Mouse (Mus musculus) forebrain, postnatal 0 days (tissue): ENCODE results near the gene Mmrn2. TPM values are rescaled to one million over a fixed set of nuclear protein-coding genes. Genes with fewer than 3 reads are reported as not detected.
A peak's percentile ranks its signal among the peaks of the same experiment; 100 is the strongest.

Experiments
- ATAC-seq: fragments of 200-750 bp; cut with Nextera tagmentation; 2 replicates; pipeline ENCODE4 v1.8.0; 2017; ENCODE audit warnings: mild to moderate bottlenecking, moderate library complexity
- DNase-seq: peaks from one replicate; pipeline ENCODE4 v3.0.0-alpha.2; 2015
- H3K27ac ChIP-seq: fragments of 300-500 bp; sonication (generic); 2 replicates; pipeline ENCODE4 v1.5.1; 2014; ENCODE audit warnings: low read depth, mild to moderate bottlenecking, antibody characterized with exemption, low read length, moderate library complexity, mixed read lengths
- H3K27me3 ChIP-seq: fragments of 300-500 bp; sonication (generic); 2 replicates; pipeline ENCODE4 v1.6.1; 2014; ENCODE audit warnings: mild to moderate bottlenecking, low read length, mixed read lengths; ENCODE audit not compliant: insufficient read depth
- H3K36me3 ChIP-seq: fragments of 300-500 bp; sonication (generic); 2 replicates; pipeline ENCODE4 v1.6.1; 2014; ENCODE audit warnings: mild to moderate bottlenecking, moderate library complexity; ENCODE audit not compliant: insufficient read depth
- H3K4me1 ChIP-seq: fragments of 300-500 bp; sonication (generic); 2 replicates; pipeline ENCODE4 v1.6.1; 2014; ENCODE audit warnings: antibody characterized with exemption; ENCODE audit not compliant: insufficient read depth
- H3K4me2 ChIP-seq: fragments of 300-500 bp; sonication (generic); 2 replicates; pipeline ENCODE4 v1.6.1; 2014; ENCODE audit warnings: low read depth, mild to moderate bottlenecking, moderate library complexity
- H3K4me3 ChIP-seq: fragments of 300-500 bp; sonication (generic); 2 replicates; pipeline ENCODE4 v1.5.1; 2014; ENCODE audit warnings: low read depth, low read length, mixed read lengths
- H3K9ac ChIP-seq: fragments of 300-500 bp; sonication (generic); 2 replicates; pipeline ENCODE4 v1.6.1; 2014; ENCODE audit warnings: mild to moderate bottlenecking
- H3K9me3 ChIP-seq: fragments of 300-500 bp; sonication (generic); 2 replicates; pipeline ENCODE4 v1.6.1; 2016; ENCODE audit warnings: low read length
- CTCF ChIP-seq: sonication (generic); IDR thresholded peaks from 2 replicates; pipeline ENCODE4 v1.5.1; 2016; ENCODE audit warnings: antibody characterized with exemption, control low read depth, low read depth
- WGBS: fragments of 180-500 bp; shearing (Covaris S2); extraction: QIAGEN DNeasy Blood & Tissue Kit; methylation state at CpG from one replicate; pipeline ENCODE4 v1.1.7; 2014; 5-methylcytosine and 5-hydroxymethylcytosine counted together
- polyA plus RNA-seq: library from polyadenylated mRNA; unstranded; fragments of >200 nt; fragmentation: Nextera tagmentation; extraction: Ambion mirVana; gene quantifications from 2 replicates; pipeline ENCODE4 v1.2.1, GENCODE M21; 2015
- total RNA-seq: library from RNA; depleted of rRNA; stranded (reverse); fragments of >200 nt; gene quantifications from 2 replicates; pipeline ENCODE4 v1.2.3, GENCODE M21; 2014

Mmrn2 gene
- total and polyA plus RNA-seq, 2 experiments from 2014 or later, result 2.7 to 4.7 TPM

GRCm38 (mm10) chr14:34341993-34342392, 33.3 kb upstream of the Mmrn2 start:
- H3K9ac ChIP-seq, result no peak overlapping the region
- no peak for ATAC-seq
- WGBS, result 86% methylated on average over 4 of the region's 4 CpGs
- H3K4me1 ChIP-seq, result no peaks in the 10 kb centered on the region
- no peak overlapping the region for H3K27ac ChIP-seq
- peaks cover 46% of the 10 kb centered on the region for H3K36me3 ChIP-seq
- no peak overlapping the region for H3K4me3 ChIP-seq
- no peak for DNase-seq
- no peaks in the 10 kb centered on the region for H3K9me3 ChIP-seq
- no peak overlapping the region for H3K4me2 ChIP-seq
- no peaks in the 10 kb centered on the region for H3K27me3 ChIP-seq
- no peak for TF ChIP-seq CTCF

- Histone ChIP-seq H3K27me3 (no peaks in the 10 kb centered on the region), H3K27ac (no peak overlapping the region), H3K36me3 (peaks cover 36% of the 10 kb centered on the region), H3K4me3 (no peak overlapping the region), H3K9me3 (no peaks in the 10 kb centered on the region), H3K4me2 (no peak overlapping the region), H3K9ac (no peak overlapping the region), H3K4me1 (no peaks in the 10 kb centered on the region)
- TF ChIP-seq CTCF, result no peak
- 94% methylated on average over 4 of the region's 4 CpGs for WGBS
- ATAC-seq (no peak), DNase-seq (no peak)
These were observed 32.2 kb upstream of the Mmrn2 start for GRCm38 (mm10) chr14:34343078-34343477.

GRCm38 (mm10) chr14:34344361-34344760, 30.9 kb upstream of the Mmrn2 start:
- Histone ChIP-seq H3K4me1 (no peaks in the 10 kb centered on the region), H3K27ac (no peak overlapping the region), H3K9ac (no peak overlapping the region), H3K9me3 (no peaks in the 10 kb centered on the region), H3K27me3 (no peaks in the 10 kb centered on the region), H3K36me3 (peaks cover 27% of the 10 kb centered on the region), H3K4me2 (no peak overlapping the region), H3K4me3 (no peak overlapping the region)
- 59% methylated on average over 5 of the region's 5 CpGs for WGBS
- no peak for DNase-seq
- no peak for ATAC-seq
- TF ChIP-seq CTCF, result no peak

- WGBS, result 67% methylated on average over 12 of the region's 12 CpGs
- Histone ChIP-seq H3K27me3 (no peaks in the 10 kb centered on the region), H3K27ac (no peak overlapping the region), H3K36me3 (peaks cover 24% of the 10 kb centered on the region), H3K9ac (no peak overlapping the region), H3K9me3 (no peaks in the 10 kb centered on the region), H3K4me3 (no peak overlapping the region), H3K4me1 (no peaks in the 10 kb centered on the region), H3K4me2 (no peak overlapping the region)
- DNase-seq (peak; percentile 18), ATAC-seq (peak; percentile 55)
- peak; percentile 53; the same call in 1 of the 2 replicates for TF ChIP-seq CTCF
These were observed 29.3 kb upstream of the Mmrn2 start for GRCm38 (mm10) chr14:34345771-34346566.

GRCm38 (mm10) chr14:34347084-34347483, 28.2 kb upstream of the Mmrn2 start:
- Histone ChIP-seq H3K4me1 (no peaks in the 10 kb centered on the region), H3K27me3 (no peaks in the 10 kb centered on the region), H3K9me3 (no peaks in the 10 kb centered on the region), H3K4me3 (no peak overlapping the region), H3K4me2 (no peak overlapping the region), H3K9ac (no peak overlapping the region), H3K36me3 (peaks cover 15% of the 10 kb centered on the region), H3K27ac (no peak overlapping the region)
- WGBS, result 91% methylated on average over 5 of the region's 5 CpGs
- no peak for DNase-seq
- no peak for TF ChIP-seq CTCF
- ATAC-seq, result no peak

GRCm38 (mm10) chr14:34348301-34348700, 27.0 kb upstream of the Mmrn2 start:
- Histone ChIP-seq H3K4me3 (no peak overlapping the region), H3K36me3 (peaks cover 9% of the 10 kb centered on the region), H3K27ac (no peak overlapping the region), H3K4me1 (no peaks in the 10 kb centered on the region), H3K4me2 (no peak overlapping the region), H3K27me3 (no peaks in the 10 kb centered on the region), H3K9me3 (no peaks in the 10 kb centered on the region), H3K9ac (no peak overlapping the region)
- no peak for TF ChIP-seq CTCF
- 75% methylated on average over 7 of the region's 7 CpGs for WGBS
- no peak for ATAC-seq
- no peak for DNase-seq

GRCm38 (mm10) chr14:34349007-34349406, 26.3 kb upstream of the Mmrn2 start:
- H3K9me3 ChIP-seq, result no peaks in the 10 kb centered on the region
- no peak overlapping the region for H3K9ac ChIP-seq
- DNase-seq (no peak), ATAC-seq (no peak)
- H3K27me3 ChIP-seq, result no peaks in the 10 kb centered on the region
- H3K4me1 ChIP-seq, result no peaks in the 10 kb centered on the region
- H3K4me2 ChIP-seq, result no peak overlapping the region
- WGBS, result 86% methylated on average over 8 of the region's 8 CpGs
- H3K4me3 ChIP-seq, result no peak overlapping the region
- H3K36me3 ChIP-seq, result peaks cover 5% of the 10 kb centered on the region
- no peak overlapping the region for H3K27ac ChIP-seq
- TF ChIP-seq CTCF, result no peak
